ENCODE assay signal across 14 mouse cellular contexts in the genomic region with DNA sequence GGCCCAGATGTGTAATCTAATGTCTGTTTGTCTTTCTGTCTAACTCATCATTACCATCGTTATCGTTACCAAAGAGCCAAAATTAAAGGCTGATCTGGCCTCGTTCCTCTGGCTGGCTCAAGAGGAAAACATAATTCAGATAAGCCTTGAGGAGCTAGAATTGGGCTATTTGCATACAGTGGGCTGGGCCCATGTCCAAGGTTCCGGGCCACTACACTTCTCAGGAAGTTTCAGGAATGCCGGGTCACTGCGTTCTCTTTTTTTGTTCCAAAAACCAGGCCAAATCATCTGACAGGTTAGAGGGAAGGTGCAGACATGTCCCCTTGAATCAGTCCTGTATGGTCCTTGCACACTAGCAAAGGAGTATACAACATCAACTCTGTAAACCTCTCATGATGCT.
DNase-seq lines count a peak whose midpoint lies in the region; ATAC-seq lines count a peak whose summit lies in the region.
"Had no signal": no experiment of that assay in that cellular context is flagged by ENCODE, and none has a peak within 500 bp of the region (broad histone marks: within the 10 kb centered on the region; RNA-seq: fewer than 3 reads in every experiment).

No protein-coding gene starts in this region.

- intact Hi-C loops in left cerebral cortex, postnatal 10 days (cut with DNase I), result no loop called here

- no peaks in the 10 kb centered on the region for H3K27me3 ChIP-seq in hindbrain, embryonic 15.5 days
- H3K27me3 ChIP-seq in hindbrain, embryonic 14.5 days (ENCODE audit: control insufficient read depth, insufficient read depth, low read length), result no peaks in the 10 kb centered on the region
- H3K27me3 ChIP-seq: lung, embryonic 15.5 days; Patski; stomach, embryonic 15.5 days had no signal

- H3K36me3 ChIP-seq in hindbrain, embryonic 15.5 days, result no peaks in the 10 kb centered on the region
- H3K36me3 ChIP-seq in hindbrain, embryonic 14.5 days (replicated peaks; ENCODE audit: control insufficient read depth, insufficient read depth), result no peaks in the 10 kb centered on the region
- H3K36me3 ChIP-seq: lung, embryonic 15.5 days; stomach, embryonic 15.5 days had no signal

- H3K4me3 ChIP-seq in hindbrain, embryonic 15.5 days, result no peak overlapping the region
- no peak overlapping the region for H3K4me3 ChIP-seq in hindbrain, embryonic 14.5 days (replicated peaks; ENCODE audit: low read length)
- H3K4me3 ChIP-seq: lung, embryonic 15.5 days; myocyte; stomach, embryonic 15.5 days had no signal

- no peak for ATAC-seq in hindbrain, embryonic 15.5 days (ENCODE audit: low FRiP score, low read depth)
- no peak for ATAC-seq in hindbrain, embryonic 14.5 days (ENCODE audit: low FRiP score)
- ATAC-seq: Patski had no signal

- peaks cover 22% of the 10 kb centered on the region for H3K4me1 ChIP-seq in hindbrain, embryonic 15.5 days (replicated peaks)
- H3K4me1 ChIP-seq in hindbrain, embryonic 14.5 days (replicated peaks; ENCODE audit: control insufficient read depth, insufficient read depth, low read length), result peaks cover 13% of the 10 kb centered on the region
- H3K4me1 ChIP-seq: lung, embryonic 15.5 days; stomach, embryonic 15.5 days had no signal

- DNase-seq in hindbrain, embryonic 14.5 days (ENCODE audit: low spot score), result no peak
- peak; percentile 13 for DNase-seq in adrenal gland, postnatal 10 days
- DNase-seq in kidney, postnatal 10 days, result peak; percentile 32
- DNase-seq in lung, postnatal 14 days, result peak; percentile 45
- no peak for DNase-seq in left cerebral cortex, postnatal 10 days (ENCODE audit: extremely low spot score in 1 of 2, low spot score in 2 of 2)
- DNase-seq in testis, postnatal 10 days (ENCODE audit: low spot score), result no peak
- DNase-seq in embryo, embryonic 9.5 days (ENCODE audit: extremely low spot score), result no peak
- DNase-seq: thymus, postnatal 4 days had no signal

- no peaks in the 10 kb centered on the region for H3K9me3 ChIP-seq in hindbrain, embryonic 15.5 days
- no peaks in the 10 kb centered on the region for H3K9me3 ChIP-seq in hindbrain, embryonic 14.5 days (ENCODE audit: control insufficient read depth, low read length)
- H3K9me3 ChIP-seq: lung, embryonic 15.5 days; stomach, embryonic 15.5 days had no signal

- no peak overlapping the region for H3K9ac ChIP-seq in hindbrain, embryonic 15.5 days
- no peak overlapping the region for H3K9ac ChIP-seq in hindbrain, embryonic 14.5 days
- H3K9ac ChIP-seq: lung, embryonic 15.5 days; stomach, embryonic 15.5 days had no signal

- no peak overlapping the region for H3K4me2 ChIP-seq in hindbrain, embryonic 15.5 days
- no peak overlapping the region for H3K4me2 ChIP-seq in hindbrain, embryonic 14.5 days (replicated peaks)
- H3K4me2 ChIP-seq: lung, embryonic 15.5 days; midbrain, embryonic 11.5 days; stomach, embryonic 15.5 days had no signal

- peak overlapping the region; percentile 31 for H3K27ac ChIP-seq in hindbrain, embryonic 15.5 days (replicated peaks)
- H3K27ac ChIP-seq in hindbrain, embryonic 14.5 days, result no peak overlapping the region; the same call in 1 of the 2 replicates
- H3K27ac ChIP-seq: lung, embryonic 15.5 days; stomach, embryonic 15.5 days had no signal

- WGBS in hindbrain, embryonic 15.5 days, result 68% methylated on average over 6 of the region's 6 CpGs
- WGBS in hindbrain, embryonic 14.5 days, result 72% methylated on average over 6 of the region's 6 CpGs

Comparison
In these comparisons a context has a peak if more than half of its experiments do, and no peak if none do; other contexts are left out.
1. DNase-seq: peak in adrenal gland, postnatal 10 days (single experiment), kidney, postnatal 10 days (single experiment) and lung, postnatal 14 days (single experiment); none in hindbrain, embryonic 14.5 days (single experiment), left cerebral cortex, postnatal 10 days (0 of 2), testis, postnatal 10 days (single experiment) and embryo, embryonic 9.5 days (single experiment).